Mouse (Mus musculus): ENCODE measurements around the gene Zbtb16. TPM values are rescaled to one million over a fixed set of nuclear protein-coding genes. Genes with fewer than 3 reads are reported as not detected.

Zbtb16 gene
- total RNA-seq, 4 experiments from 2014 or later, result 35.2 to 79.6 (median 54.4) TPM

DNA sequence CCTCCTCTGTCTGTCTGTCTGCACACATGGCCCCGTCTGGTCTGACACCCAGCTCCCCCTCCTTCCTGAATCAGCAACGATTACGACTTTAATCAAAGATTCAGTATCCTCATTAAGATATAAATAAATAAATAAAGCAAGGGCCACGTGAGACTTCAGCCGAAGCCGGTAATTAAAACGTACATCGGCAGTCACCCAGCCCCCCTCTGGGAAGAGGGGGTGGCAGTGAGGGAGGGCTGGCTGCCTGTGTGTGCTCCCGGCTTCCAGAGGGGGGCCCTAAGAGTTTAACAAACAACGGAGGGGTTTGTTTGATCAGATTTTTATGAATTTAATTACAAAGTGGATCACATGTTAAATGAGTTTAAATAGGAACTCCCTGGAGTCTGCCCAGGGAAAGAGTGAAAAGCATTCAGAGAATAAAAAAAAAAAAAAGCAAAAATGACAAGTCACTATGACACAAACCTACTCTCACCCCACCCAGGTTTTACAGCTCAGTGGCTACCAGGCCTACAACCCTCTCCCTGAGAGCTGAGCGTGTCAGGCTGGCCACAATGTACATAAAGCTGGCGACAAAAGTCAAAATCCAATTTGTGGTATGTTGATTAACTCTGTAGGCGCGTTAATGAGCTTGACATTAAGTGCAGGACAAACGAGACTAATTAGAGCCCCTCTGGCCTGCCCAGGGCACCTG, 173.5 kb downstream of the Zbtb16 start:
- DNase-seq, result no peak

DNA sequence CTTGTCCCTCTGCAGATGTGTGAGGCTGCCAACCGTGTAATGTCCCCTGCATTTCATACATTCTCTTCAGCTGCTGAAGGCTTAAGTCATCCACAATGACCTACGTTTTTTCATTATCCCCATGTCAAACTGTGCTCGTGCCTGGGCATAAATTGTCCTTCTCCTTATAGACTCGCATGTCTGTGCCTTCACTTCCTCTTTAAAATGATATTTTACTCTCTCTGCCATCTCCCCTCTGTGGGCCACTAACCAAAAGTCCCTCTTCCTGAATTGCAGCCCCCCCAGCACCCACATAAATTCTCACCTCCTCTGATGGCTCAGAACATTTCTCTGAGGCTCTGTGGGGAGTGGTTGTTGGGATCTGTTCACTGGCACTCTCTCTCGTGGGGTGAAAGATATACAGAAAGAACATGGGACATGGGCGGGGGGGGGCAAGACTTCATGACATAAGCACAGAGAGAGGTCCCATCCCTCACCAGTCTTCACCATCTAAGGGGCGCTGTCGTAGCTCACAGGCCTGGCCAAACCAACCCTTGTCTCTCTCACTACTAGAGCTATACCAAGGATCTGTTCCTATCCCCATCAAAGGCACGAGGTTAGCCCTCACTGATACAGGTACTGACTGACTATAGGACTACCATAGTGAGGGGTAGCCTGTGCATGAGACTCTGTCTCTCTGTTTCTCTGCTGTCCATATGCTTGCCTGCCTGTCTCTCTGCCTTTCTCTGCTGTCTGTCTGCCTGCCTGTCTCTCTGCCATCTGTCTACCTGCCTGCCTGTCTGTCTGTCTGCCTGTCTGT, 174.6 kb downstream of the Zbtb16 start:
- DNase-seq, result no peak

DNA sequence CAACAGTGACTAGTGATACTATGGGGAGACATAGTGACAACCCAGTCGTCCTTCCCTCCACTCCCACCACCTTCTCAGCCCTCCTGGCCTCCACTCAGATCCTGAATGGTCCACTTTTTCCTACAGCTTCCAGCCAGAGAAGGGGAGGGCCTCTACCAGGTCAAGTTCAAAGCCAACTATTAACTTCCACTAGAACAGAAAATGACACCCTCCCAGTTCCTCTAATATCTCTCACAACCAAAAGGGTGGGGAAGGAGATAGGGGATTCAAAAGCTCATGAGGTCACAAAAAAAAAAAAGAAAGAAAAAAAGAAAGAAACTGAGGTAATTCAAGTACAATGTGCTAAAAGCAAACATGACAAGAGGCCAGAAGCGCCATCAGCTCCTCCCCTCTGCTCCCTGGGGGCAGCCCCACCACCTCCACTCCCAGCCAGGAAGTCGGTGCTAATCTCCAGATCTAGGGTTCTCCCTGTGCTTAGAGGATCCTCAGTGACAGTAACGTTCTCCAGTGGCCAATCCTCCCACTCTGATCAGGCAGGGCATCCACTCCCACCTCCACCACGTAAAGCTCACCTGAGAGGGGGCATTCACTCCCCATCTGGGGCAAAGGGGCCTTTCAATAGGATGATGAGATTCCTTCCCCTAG, 180.4 kb downstream of the Zbtb16 start:
- DNase-seq, result no peak

DNA sequence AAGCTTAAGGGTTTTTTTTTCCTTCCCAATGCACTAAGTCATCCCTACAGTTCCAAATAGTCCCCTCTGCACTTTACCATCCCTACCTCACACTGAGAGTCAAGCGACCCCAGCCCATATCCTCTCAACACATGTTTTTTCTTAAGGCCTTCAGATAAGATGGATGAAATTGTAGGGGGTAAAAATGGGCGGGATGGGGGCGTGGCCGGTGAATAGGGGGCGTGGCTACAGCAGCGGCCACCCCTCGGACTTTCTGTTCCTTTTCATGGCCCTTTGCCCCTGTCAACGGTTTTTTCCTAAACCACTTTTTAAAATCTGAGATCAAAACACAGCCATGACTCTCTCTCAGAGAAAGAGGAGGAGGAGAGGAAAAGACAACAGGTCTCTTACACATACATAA, 181.3 kb downstream of the Zbtb16 start:
- DNase-seq, result no peak

DNA sequence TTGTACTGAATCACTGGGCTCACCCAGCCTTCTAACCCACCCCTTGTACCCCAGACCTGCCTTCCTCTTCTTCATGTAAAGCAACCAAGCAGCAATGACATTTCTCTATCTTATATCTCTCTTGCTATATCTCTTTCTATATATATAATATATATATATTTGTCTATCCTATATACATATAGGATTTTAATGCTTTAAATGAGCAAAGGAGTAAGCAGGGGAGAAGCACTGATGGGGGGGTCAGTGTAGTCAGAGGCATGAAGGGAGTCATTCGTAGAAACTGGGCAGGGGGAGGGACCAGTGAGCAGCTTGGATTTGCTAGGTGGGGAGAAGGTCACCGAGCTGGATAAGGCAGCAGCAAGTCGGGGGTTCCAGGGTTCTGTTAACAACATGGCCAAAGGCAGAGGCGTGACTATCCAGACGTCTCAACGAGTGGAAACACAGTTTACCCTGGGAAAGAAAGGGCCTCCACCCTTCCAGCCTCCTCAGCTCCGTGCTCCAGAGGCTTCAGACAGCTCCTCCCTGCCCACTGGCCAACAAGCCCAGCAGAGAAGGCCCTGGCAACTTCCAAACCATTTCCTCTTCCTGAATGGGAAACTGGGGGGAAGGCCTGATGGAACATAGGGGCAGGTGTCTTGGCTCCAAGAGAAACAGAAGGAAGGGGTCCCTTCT, 182.5 kb downstream of the Zbtb16 start:
- no peak for DNase-seq

DNA sequence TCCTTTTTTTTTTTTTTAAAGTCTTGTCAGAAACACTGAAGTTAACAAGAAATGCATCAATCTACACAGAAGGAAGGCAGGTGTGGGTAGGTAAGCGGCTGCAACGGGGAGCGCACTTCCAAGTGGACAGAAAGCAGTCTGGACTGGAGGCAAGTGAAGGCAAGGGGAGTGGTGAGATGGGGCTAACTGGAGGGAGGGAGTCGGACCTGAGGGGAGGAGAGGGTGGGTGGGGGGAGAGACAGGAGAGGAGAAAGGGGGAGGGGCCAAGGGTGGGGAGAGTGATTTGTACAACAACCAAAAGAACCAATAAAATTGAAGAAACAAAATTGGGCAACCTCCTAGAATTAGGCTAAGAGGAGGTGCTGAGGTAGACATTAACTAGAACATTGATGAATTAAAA, 184.0 kb downstream of the Zbtb16 start:
- no peak for DNase-seq

DNA sequence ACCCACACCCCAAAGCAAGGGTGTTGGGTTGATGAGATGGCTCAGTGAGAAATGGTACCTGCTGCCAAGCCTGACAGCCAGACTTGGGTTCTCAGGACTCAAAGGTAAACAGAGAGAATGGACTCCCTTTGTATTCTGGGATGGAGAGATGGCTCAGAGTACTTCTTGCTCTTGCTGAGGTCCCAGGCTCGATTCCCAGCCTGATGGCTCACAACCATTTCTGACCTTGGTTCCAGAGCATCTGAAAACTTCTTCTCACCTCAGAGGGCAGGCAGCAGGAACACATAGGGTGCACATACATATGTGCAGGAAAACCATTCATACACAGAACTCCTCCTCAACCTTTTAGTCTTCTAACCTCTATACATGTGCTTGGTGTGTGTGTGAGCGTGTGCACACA, 185.2 kb downstream of the Zbtb16 start:
- DNase-seq, result no peak

DNA sequence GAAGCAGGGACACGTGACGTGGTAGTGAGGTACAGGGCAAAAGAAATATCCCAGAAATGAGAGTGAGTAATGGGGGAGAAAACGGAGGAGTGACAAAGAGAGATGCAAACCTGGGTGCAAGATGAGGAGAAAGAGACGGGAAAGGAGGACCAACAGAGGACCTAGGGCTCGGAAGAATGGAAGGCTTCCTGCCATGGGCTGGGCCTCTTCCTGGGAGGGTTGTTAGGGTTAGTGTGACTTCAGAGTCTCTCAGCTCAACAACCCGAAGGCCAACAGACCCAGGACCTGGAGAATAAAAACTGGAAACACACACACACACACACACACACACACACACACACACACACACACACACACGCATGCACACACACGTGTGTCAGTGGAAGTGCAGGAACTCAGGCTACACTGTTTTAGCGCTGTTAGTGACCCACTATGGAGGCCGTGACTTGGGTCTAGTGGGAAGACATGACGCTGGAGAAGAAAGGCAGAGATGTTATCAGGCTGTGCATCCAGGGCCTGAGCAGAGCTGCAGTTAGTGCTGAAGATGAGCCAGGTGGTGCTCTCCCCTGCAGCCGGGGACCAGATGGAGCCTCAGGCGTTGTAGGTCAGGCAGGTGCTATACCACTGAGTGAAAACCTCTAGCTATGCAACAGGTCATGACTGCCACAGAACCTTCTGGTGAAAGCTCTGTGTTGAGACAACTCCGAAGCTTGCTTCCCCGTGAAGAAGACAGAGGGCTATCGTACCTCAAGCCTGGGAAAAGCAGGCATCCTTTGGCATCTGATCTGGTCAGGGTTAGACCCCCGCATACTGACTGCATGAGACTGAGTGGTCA, 186.0 kb downstream of the Zbtb16 start:
- no peak for DNase-seq

DNA sequence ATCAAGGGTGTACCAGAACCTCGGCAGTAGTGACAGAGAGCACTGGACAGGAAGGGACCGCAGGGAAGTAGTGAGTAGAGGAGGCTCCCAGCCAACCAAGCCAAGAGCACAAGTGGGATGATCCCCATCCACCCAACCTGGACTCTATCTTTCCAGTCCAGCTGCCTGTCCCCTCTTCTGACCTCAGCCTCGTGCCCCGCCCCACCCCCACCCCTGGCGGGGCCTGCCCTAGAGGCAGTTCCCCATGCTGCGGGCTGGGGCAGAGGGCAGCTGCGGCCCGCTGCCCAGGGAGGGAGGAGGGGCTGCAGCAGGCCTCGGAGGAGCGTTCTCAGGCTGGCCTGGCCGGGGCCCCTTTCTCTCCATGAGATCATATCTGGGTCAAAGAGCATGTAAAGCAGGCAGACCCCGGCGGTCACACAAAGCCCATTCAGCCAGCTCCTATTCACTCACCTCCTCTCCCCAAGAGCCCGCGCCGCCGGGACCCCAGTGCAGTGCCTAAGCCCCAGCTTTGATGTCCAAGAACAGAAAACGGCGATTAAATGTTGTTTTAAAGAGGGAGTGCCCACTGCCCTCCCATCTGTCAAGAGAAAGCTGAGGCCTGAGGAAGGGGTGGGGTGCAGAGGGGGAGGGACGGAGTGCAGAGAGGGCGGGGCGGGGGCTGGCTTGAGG, 186.8 kb downstream of the Zbtb16 start:
- DNase-seq, result no peak

DNA sequence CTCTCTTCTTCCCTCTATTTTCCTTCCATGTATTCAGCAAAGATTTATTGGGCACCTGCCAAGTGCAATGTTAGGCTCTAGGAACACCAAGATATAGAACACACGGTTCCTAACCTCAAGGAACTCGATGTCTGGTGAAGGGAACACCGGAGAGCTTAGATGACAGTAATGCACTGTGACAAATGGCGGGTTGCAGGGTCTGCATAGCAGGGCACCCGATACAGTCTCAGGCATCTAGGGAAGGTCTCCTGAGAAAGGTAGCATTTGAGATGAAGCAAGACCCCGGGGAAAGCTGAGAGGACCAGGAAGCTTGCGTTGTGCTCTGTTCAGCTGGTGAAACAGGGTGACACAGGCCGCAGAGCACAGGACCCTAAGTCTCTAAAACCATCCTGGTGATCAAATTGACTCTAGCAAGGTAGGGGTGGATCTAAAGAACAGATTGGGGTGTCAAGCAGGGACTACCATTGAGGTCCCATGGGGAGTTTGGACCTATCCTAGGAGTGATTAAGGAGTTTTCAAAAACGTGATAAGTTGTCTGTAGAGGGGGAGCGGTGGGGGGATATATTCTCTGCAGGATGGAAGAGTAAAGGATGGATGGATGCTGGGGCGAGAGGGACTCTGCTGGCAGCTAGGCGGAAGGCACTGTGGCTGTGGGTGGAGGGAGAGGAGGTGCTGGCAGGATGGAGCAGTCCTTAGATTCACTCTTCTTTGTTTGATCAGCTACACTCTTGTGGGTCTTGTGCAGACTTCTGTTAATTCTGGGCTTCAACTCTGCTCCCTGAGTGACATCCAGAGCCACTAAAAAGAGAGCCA, 187.5 kb downstream of the Zbtb16 start:
- no peak for DNase-seq

DNA sequence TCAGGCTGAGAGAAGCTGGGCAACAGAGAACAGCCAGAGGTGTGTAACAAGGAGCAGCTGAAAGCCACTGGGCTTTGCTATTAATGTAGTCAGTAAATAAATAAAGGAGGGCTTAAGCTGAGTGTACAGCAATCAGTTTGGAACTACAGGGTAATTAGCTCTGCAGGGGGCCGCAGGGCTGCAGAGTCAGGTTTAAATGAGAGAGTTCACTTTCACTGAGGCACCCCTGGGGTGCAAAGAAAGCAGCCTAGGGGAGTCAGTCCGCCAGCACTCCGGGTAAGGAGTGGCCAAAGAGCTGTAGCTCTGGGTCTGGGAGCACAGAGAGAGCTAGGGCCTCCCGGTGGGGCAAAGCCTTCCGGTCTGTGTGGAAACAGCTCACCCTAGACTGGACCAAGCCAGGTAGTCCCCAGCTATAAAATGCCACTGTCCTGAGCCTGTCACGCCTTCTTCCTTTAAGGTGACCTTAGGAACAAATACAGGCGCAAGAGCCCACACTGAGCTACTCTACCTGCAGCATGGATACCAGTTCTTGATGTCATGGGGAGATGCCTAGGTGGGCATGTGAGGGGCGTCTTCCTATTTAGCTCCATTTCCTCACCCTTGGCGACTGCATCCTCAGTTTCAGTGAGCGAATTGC, 188.3 kb downstream of the Zbtb16 start:
- no peak for DNase-seq

DNA sequence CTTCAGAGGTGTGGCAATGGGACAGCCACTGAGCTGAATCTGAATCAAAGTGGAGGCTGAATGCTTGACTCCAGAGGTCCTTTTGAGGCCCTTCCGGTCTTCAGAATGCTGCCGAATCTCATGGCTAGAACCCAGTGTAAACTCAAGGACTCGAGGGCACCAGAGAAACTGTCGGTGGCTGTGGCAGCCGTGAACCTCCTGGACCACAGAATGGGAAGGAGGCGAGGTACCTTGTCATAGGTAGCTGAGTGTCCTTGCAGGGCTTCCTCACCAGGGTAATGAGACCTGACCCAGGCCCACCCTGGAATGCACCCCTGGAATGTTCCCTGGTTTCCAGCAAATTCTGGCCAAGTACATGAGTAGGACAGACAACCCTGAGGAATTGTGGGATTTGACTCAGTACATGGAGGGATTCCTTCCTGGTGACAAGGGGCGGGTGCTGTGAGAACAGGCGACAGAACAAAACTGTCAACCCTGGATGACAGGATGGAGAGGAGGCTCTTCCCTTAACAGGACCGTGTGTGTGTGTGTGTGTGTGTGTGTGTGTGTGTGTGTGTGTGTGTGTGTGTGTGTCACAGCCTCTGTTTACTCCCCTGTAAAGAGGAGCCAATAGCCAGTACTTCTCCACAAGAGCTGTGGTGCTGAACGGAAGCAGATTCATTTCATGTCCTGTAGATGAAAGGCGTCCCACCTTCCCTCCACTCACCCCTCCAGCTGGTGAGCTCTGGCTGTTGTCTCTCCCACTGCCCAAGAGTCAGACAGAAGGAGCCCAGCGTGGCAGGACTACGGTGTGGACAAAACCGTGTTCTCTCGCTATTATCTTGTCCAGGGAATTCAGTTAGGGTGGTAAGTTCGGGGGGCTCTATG, 189.0 kb downstream of the Zbtb16 start:
- no peak for DNase-seq

DNA sequence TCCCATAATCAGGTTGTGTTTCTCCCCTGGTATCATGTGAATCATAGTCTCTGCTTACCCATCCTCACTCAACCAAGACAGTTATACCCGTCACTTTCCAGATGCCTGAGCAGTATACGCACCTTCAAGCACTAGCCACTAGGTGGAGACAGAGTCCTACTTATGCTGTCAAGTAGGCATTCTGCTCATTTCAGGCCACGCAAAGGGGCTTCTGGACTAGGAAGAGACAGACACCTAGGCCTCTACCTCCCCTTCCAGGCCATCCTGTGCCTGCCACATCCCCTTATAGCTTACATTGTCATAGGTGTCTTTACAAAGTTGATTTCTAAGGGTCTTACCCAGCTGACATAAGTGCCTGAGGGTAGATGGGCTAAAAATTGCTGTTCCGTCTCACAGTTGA, 189.8 kb downstream of the Zbtb16 start:
- DNase-seq, result peak; percentile 51

DNA sequence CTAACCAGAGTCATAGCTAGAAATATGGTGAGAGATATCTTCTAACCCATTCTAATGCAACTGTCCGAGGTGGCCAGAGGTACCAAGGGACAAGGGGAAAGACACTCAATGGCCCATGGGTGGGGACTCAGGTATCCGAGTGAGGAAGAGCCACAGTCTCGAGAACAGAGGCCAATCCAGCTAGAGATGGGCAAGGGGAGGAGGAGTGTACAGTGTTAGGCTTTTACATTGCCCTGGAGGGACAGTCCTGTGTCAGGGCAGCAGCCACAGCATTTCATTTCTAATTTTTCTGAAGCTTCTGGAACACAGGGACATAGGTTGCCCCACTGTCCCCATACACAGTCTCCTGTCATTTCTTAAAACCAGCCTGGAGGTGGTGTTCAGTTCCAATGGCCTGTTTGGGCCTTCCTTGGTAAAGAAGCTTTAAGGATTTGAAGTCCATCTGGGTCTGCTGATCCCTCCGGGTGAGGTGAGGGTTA, 190.3 kb downstream of the Zbtb16 start:
- DNase-seq, result no peak

DNA sequence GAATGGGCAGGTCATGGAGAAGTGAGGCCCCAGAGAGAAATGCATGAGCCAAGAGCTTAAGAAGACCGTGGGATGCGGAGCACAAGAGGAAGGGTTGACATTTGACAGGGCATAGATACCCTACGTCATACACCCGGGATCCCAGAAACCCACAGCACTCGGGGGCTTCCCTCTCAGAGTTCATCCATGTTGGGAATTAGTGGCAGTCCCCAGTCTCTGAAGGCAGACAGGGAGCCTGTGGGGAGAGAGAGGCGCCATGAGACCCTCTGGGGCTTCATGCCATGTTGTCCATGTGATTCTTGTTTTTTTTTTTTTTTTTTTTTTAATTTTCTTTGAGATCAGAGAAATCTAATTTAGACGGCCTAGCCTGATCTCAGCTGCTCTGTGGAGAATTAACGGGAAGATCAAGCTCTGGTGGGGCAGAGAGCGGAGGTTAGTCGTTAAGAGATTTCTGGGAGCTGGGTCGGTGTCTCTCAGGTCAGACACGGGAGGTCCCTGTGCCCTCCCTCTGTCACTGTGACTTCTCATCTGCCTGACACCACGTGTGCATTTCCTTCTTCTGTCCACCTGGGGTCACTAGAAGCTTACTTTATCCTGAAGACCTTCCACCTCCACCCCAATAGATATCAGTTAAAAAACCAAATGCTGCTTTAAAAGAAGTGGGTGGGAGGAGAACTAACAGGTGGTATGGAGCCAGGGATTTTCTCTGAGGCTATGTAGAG, 190.9 kb downstream of the Zbtb16 start:
- no peak for DNase-seq

DNA sequence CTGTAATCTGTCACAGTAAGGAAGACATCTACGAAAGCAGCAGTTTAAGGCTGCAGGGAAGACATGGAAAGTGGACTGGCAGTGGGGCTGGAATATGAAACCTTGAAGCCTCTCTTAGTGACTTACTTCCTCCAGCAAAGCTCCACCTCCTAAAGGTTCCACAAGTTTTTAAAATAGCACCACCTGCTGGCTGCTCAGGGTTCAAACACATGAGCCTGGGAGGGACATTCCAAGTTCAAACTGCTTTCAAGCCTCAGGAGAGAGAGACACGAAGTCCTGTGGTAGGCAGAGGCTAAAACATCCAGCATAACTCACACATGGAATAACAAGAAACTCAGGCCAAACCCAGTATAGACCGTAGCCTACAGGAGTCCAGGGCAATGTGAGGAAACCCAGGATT, 191.6 kb downstream of the Zbtb16 start:
- no peak for DNase-seq

DNA sequence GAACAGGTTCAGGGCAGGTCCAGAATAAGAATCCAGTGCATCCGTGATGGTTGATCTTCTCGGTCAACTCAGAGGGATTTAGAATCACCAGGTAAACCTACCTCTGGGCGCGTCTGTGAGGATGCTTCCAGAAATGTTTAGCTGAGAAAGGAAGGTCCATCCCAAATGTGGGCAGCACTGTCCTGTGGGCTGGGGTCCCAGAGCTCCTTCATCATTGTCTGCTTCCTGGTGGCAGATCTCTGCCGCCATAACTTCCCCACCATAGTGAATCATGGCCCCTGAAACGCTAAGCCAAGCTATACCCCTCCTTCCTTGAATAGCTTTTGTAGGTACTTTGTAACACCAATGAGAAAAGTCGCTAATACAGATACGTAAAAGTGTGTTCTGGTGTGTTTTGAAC, 194.4 kb downstream of the Zbtb16 start:
- DNase-seq, result no peak

DNA sequence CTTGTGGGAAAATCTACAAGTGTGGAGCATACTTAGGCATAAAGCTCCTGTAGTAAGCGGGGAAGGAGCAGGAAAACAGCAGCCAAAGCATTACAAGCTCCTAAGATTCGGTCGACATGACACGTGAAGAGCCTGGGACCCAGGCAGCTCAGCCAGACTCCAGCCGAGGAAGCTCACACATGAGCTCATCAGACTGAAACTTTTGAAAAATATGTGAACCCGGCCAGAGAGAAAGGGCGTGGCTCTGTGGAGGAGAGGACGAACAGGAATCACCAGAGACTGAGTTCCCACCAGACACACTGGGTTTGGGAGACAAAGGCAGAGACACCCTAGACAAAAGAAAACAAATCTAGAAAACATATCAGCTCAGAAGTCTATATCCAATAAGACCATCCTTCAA, 195.1 kb downstream of the Zbtb16 start:
- DNase-seq, result no peak

Measured in adrenal gland, adult 8-10 months (tissue).